Mouse (Mus musculus) forebrain, postnatal 0 days (tissue): ENCODE results near the gene Gm609. TPM values are rescaled to one million over a fixed set of nuclear protein-coding genes. Genes with fewer than 3 reads are reported as not detected.
A peak's percentile ranks its signal among the peaks of the same experiment; 100 is the strongest.
"Not testable (repeated sequence)": the region's sequence is repeated elsewhere in the genome, so short reads cannot be mapped to it uniquely, and the experiment has no call there.

Experiments used
- ATAC-seq: fragments of 200-750 bp; cut with Nextera tagmentation; 2 replicates; pipeline ENCODE4 v1.8.0; 2017; ENCODE audit warnings: mild to moderate bottlenecking, moderate library complexity
- DNase-seq: peaks from one replicate; pipeline ENCODE4 v3.0.0-alpha.2; 2015
- H3K27ac ChIP-seq: fragments of 300-500 bp; sonication (generic); 2 replicates; pipeline ENCODE4 v1.5.1; 2014; ENCODE audit warnings: low read depth, mild to moderate bottlenecking, antibody characterized with exemption, low read length, moderate library complexity, mixed read lengths
- H3K27me3 ChIP-seq: fragments of 300-500 bp; sonication (generic); 2 replicates; pipeline ENCODE4 v1.6.1; 2014; ENCODE audit warnings: mild to moderate bottlenecking, low read length, mixed read lengths; ENCODE audit not compliant: insufficient read depth
- H3K36me3 ChIP-seq: fragments of 300-500 bp; sonication (generic); 2 replicates; pipeline ENCODE4 v1.6.1; 2014; ENCODE audit warnings: mild to moderate bottlenecking, moderate library complexity; ENCODE audit not compliant: insufficient read depth
- H3K4me1 ChIP-seq: fragments of 300-500 bp; sonication (generic); 2 replicates; pipeline ENCODE4 v1.6.1; 2014; ENCODE audit warnings: antibody characterized with exemption; ENCODE audit not compliant: insufficient read depth
- H3K4me2 ChIP-seq: fragments of 300-500 bp; sonication (generic); 2 replicates; pipeline ENCODE4 v1.6.1; 2014; ENCODE audit warnings: low read depth, mild to moderate bottlenecking, moderate library complexity
- H3K4me3 ChIP-seq: fragments of 300-500 bp; sonication (generic); 2 replicates; pipeline ENCODE4 v1.5.1; 2014; ENCODE audit warnings: low read depth, low read length, mixed read lengths
- H3K9ac ChIP-seq: fragments of 300-500 bp; sonication (generic); 2 replicates; pipeline ENCODE4 v1.6.1; 2014; ENCODE audit warnings: mild to moderate bottlenecking
- H3K9me3 ChIP-seq: fragments of 300-500 bp; sonication (generic); 2 replicates; pipeline ENCODE4 v1.6.1; 2016; ENCODE audit warnings: low read length
- CTCF ChIP-seq: sonication (generic); IDR thresholded peaks from 2 replicates; pipeline ENCODE4 v1.5.1; 2016; ENCODE audit warnings: antibody characterized with exemption, control low read depth, low read depth
- WGBS: fragments of 180-500 bp; shearing (Covaris S2); extraction: QIAGEN DNeasy Blood & Tissue Kit; methylation state at CpG from one replicate; pipeline ENCODE4 v1.1.7; 2014; 5-methylcytosine and 5-hydroxymethylcytosine counted together
- polyA plus RNA-seq: library from polyadenylated mRNA; unstranded; fragments of >200 nt; fragmentation: Nextera tagmentation; extraction: Ambion mirVana; gene quantifications from 2 replicates; pipeline ENCODE4 v1.2.1, GENCODE M21; 2015
- total RNA-seq: library from RNA; depleted of rRNA; stranded (reverse); fragments of >200 nt; gene quantifications from 2 replicates; pipeline ENCODE4 v1.2.3, GENCODE M21; 2014

The Gm609 gene
- total and polyA plus RNA-seq, 2 experiments from 2014 or later = not detected

DNA sequence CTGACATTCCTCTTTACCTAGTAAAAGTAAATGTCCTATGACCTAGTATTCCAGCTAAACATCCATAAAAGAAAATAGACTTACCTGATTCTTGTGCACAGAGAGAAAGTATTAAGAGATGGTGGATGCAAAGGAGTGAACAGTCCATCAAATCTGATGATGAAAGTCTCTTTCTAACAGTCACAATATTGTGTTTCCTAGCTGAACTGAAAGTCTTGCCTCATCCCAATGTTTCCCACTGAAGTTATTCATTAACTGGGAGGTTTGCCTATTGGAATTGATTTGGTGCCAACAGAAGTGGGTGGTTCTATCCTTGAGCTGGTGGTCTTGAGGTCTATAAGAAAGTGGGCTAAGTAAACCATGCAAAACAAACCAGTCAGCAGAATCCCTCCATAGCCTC is 38.0 kb downstream of the Gm609 start:
- Histone ChIP-seq H3K27ac (no peak overlapping the region), H3K4me1 (no peaks in the 10 kb centered on the region), H3K36me3 (no peaks in the 10 kb centered on the region), H3K27me3 (no peaks in the 10 kb centered on the region), H3K4me2 (no peak overlapping the region), H3K9me3 (no peaks in the 10 kb centered on the region), H3K4me3 (no peak overlapping the region), H3K9ac (no peak overlapping the region)
- DNase-seq (no peak), ATAC-seq (no peak)
- TF ChIP-seq CTCF = no peak

- TF ChIP-seq CTCF = no peak
- DNase-seq = no peak
- Histone ChIP-seq H3K27ac (no peak overlapping the region), H3K4me2 (no peak overlapping the region), H3K9ac (no peak overlapping the region), H3K9me3 (no peaks in the 10 kb centered on the region), H3K36me3 (no peaks in the 10 kb centered on the region), H3K4me1 (no peaks in the 10 kb centered on the region), H3K4me3 (no peak overlapping the region), H3K27me3 (no peaks in the 10 kb centered on the region)
- ATAC-seq = no peak
- 90% methylated on average over 1 of the region's 1 CpGs for WGBS
Measured at GRCm38 (mm10) chr16:45437230-45437739, 55.5 kb downstream of the Gm609 start.

DNA sequence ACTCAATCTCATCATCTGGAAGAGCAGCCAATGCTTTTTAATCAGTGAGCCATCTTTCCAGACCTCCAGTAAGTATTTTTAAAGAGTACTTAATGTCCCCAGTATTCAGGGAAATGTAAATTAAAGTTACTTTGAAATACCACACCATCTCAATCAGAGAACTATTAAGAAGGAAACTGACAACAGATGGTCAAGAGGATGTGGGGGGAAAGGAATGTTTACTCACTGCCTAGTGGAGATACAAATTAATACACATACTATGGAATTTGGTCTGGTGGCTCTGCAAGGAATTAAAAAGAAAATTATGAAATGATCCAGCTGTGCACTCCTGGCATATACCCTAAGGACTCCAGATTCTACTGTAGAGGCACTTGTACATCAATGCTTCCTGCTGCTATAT is 57.2 kb downstream of the Gm609 start:
- no peaks in the 10 kb centered on the region for H3K36me3 ChIP-seq
- no peak overlapping the region for H3K4me2 ChIP-seq
- DNase-seq (no peak), ATAC-seq (no peak)
- H3K27me3 ChIP-seq = no peaks in the 10 kb centered on the region
- H3K9me3 ChIP-seq = no peaks in the 10 kb centered on the region
- no peaks in the 10 kb centered on the region for H3K4me1 ChIP-seq
- TF ChIP-seq CTCF = no peak
- no peak overlapping the region for H3K4me3 ChIP-seq
- no peak overlapping the region for H3K27ac ChIP-seq
- no peak overlapping the region for H3K9ac ChIP-seq

- TF ChIP-seq CTCF = no peak
- DNase-seq = no peak
- Histone ChIP-seq H3K27me3 (no peaks in the 10 kb centered on the region), H3K4me3 (no peak overlapping the region), H3K9ac (no peak overlapping the region), H3K4me2 (no peak overlapping the region), H3K4me1 (no peaks in the 10 kb centered on the region), H3K27ac (no peak overlapping the region), H3K9me3 (no peaks in the 10 kb centered on the region), H3K36me3 (no peaks in the 10 kb centered on the region)
- 94% methylated on average over 9 of the region's 9 CpGs for WGBS
- ATAC-seq = no peak
Measured at GRCm38 (mm10) chr16:45427651-45428050, 65.1 kb downstream of the Gm609 start.

DNA sequence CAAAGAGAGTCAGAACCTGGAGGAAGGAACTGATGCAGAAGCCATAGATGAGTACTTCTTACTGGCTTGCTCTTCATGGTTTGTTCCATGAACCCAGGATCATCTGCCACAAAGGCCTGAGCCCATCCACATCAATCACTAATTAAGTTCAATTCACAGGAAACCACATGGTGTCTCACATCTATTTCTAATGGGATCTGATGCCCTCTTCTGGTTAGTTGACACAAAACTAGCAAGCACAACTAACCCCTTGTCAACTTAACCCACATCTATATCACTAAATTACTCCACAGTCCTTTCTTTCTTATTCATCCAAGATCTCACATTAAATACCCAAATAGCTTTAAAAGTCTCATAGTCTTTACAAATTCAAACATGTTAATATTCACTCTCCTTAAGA is 79.3 kb downstream of the Gm609 start:
- ATAC-seq (no peak), DNase-seq (no peak)
- TF ChIP-seq CTCF = peak; percentile 46
- H3K4me1 ChIP-seq = no peaks in the 10 kb centered on the region
- no peak overlapping the region for H3K27ac ChIP-seq
- no peak overlapping the region for H3K9ac ChIP-seq
- no peaks in the 10 kb centered on the region for H3K9me3 ChIP-seq
- H3K4me3 ChIP-seq = no peak overlapping the region
- no peak overlapping the region for H3K4me2 ChIP-seq
- H3K36me3 ChIP-seq = no peaks in the 10 kb centered on the region
- H3K27me3 ChIP-seq = no peaks in the 10 kb centered on the region

DNA sequence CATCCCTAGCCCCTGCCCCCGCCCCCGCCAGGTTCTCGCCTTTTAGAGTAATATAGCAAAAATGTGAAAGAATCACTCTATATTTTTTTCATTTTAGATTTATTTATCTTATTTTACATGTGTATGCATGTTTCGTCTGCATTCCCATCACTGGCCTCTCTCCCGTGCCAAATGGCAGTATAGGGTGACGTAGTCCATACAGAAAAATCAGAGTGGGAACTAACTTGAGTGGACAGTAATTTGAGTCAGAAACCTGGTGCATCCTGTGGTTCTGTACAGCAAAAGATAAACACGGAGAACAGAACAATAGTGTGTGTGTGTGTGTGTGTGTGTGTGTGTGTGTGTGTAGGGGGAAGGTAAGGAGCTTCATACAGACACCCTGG is 83.7 kb downstream of the Gm609 start:
- H3K9ac ChIP-seq = peak overlapping the region; percentile 87
- H3K27ac ChIP-seq = peak overlapping the region; percentile 99
- H3K4me2 ChIP-seq = peak overlapping the region; percentile 44
- not testable (repeated sequence) for H3K4me1 ChIP-seq, H3K36me3 ChIP-seq, DNase-seq, H3K9me3 ChIP-seq, H3K27me3 ChIP-seq
- peak; percentile 45 for ATAC-seq
- 20% methylated on average over 7 of the region's 7 CpGs for WGBS
- peak overlapping the region; percentile 59 for H3K4me3 ChIP-seq

DNA sequence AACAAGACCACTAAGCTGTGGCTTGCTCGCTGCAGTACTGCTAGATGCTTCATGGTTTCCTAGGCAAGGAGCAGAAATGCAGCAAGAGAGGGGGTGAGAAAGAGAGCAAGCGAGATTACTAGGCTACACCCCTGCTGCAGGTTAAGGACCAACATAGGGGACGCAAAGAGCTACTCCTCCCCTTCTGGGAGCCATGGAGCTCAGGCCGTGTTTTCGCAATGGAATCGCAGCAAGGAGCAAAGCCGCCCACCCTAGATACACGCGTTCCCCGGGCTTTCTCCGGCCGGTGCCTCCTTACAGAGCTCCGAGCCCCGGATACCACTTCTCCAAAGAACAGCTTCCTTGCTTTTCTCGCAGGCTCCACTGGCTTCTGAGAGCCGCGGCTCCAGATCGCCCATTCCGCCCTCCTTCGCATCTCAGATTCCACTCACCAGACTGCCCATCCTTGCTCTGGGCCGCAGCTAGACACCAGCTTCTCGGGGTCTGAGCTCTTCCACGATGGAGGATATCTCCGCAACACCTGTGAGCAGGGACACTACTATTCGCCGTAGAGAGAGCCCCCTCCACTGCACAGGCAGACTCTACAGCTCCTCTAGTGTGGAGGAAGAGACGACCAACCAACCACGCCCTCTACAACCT is 84.2 kb downstream of the Gm609 start, which contains the start of gene Cd200:
Gene Cd200, minus strand, starts transcription at position 629 of the 639 bp plus-strand sequence.
- Histone ChIP-seq H3K36me3 (no peaks in the 10 kb centered on the region), H3K4me1 (no peaks in the 10 kb centered on the region), H3K27me3 (no peaks in the 10 kb centered on the region), H3K9me3 (no peaks in the 10 kb centered on the region), H3K9ac (peak within 1 kb of the TSS; percentile 87), H3K4me3 (peak within 1 kb of the TSS; percentile 59), H3K4me2 (peak within 1 kb of the TSS; percentile 44), H3K27ac (peak within 1 kb of the TSS; percentile 99)
- peak; percentile 98 for ATAC-seq
- peak; percentile 71 for TF ChIP-seq CTCF
- under 1% methylated on average over 28 of the region's 28 CpGs for WGBS
- DNase-seq = peak; percentile 85
